Mouse (Mus musculus) embryo, embryonic 11.5 days (tissue): Measurements from ENCODE around the gene Phpt1.
"Not testable (repeated sequence)": the region's sequence is repeated elsewhere in the genome, so short reads cannot be mapped to it uniquely, and the experiment has no call there.

Experiments
- DNase-seq: peaks from one replicate; pipeline ENCODE4 v3.0.0-alpha.2; 2012; ENCODE audit warnings: low read depth, low spot score

The Phpt1 gene

DNA sequence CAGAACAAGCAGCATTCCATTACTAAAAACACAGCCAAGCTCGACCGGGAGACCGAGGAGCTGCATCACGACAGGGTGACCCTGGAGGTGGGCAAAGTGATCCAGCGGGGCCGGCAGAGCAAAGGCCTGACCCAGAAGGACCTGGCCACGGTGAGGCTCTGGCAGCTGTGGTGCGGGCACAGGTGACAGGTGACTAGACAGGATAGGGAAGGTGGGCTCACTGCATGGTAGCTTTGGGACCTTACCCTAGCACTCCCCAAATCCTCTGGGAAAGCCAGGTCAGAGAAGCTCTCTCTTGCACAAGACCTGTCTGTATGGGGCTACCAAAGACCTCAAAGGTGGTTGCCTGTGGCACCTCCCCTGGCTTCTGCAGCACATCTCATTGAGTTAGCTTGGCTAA, 14.5 kb downstream of the Phpt1 start:
- DNase-seq = no peak

DNA sequence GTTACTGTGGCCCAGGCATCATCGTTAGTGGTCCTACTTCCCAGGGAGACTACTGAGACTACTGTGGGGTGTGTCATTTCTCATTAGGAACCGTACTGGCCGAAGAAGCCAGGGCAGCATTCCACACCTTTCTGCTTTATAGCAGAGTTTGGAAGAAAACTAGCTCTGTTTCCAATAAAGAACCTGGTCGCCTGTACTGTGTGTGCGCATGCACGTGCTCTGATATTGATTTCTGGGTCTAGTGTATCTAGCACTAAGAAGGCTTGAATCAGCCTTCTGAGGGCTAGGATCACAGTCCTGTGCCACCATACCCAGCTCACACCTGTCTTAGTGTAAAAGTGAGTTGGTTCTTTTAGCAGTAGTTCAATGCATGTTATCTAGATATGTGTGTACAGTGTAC, 16.2 kb downstream of the Phpt1 start:
- no peak for DNase-seq

DNA sequence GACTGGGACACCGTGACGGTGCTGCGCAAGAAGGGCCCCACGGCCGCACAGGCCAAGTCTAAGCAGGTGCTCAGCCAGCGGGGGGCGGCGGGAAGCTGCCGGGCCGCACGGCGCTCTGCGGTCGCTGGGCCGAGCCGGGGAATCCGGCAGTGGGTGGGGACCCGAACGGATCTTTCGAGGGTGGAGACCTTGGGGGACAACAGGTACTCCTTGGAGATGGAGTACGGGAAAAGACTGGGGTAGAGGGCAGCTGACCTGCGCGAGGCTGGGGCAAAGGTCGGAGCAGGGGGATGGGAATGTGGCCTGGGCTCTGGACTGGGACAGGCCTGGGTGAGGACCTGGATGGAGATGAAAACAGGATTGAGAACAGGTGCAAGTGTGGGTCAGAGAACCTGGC, 17.1 kb downstream of the Phpt1 start:
- no peak for DNase-seq

DNA sequence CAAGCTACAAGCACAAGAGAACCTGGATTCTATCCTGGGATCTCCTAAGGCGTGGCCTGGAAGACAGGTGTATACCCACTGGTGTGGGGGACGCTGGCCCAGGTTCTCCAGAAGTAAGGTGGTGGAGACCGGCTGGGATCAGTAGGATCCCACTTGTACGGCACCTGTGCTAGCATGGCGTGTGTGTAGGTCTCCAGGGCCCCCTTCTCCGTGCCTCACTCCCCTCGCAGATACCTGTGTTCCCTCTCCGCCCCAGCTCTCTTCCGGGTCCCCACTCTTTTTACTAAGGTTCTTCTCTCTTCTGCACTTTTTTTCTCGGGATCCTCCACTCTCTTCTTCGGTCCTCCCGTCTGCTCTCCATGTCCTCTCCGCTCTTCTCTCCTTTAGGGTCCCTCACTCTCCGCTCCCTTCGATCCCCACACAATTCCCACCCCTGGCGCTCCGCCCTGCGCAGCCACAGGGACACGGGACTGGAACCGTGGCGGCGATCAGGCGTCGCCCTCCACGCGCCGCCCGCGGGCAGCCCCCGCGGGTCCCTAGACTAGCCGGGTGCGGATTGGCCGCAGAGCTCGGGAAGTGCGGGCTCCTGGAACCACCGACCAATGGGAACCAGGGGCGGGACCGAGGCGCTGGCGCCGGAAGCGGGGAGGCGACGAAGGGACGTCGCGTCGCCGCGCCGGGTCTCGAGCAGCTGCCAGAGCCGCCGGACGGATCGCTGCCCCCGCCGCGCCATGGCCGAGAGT, 17.6 kb downstream of the Phpt1 start, which contains the start of gene Edf1:
Gene Edf1 (plus strand): TSS at position 627 of the 743 bp plus-strand sequence.
- DNase-seq = peak; percentile 79

DNA sequence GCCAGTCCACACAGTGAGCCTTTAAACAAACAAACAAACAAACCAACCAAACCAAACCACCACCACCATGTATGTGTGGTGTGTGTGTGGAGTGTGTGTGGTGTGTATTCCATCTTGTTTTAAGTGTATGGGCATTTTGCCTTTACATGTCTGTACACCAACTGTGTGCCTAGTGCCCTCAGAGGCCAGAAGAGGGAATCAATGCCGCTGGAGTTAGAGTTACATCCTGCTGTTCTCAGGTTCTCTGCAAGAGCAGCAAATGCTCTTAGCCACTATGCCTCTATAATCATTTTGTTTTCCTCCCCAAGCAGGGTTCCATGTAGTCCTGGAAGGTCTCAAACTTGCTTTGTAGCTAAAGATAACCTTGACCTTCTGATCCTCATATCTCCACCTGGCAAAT, 18.7 kb downstream of the Phpt1 start:
- DNase-seq = no peak

DNA sequence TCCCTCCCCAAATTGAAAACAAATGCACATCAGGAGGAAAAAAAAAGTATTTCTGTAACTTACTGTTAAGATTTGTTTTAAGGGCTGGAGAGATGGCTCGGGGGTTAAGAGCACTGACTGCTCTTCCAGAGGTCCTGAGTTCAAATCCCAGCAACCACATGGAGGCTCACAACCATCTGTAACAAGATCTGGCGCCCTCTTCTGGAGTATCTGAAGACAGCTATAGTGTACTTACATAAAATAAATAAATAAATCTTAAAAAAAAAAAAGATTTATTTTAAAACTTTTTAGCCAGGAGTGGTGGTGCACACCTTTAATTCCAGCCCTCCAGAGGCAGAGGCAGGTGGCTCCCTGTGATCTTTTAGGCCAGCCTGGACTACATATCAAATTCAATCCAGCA, 19.5 kb downstream of the Phpt1 start:
- DNase-seq = not testable (repeated sequence)

DNA sequence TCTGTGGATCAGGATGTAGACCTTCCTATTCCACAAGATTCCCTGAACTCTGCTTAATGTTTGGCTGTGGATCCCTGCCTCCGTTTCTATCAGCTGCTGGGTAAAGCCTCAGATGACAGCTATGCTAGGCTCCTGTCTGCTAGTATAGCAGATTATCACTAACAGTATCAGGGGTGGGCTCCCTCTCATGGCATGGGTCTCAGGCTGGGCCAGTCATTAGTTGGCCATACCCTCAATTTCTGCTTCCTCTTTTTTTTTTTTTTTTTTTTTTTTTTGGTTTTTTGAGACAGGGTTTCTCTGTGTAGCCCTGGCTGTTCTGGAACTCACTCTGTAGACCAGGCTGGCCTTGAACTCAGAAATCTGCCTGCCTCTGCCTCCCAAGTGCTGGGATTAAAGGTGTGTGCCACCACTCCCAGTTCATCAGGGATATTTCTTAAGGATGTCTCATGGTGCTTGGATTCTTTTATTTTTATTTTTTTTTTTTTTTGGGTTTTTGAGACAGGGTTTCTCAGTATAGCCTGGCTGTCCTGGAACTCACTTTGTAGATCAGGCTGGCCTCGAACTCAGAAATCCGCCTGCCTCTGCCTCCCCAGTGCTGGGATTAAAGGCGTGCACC, 21.7 kb downstream of the Phpt1 start:
- not testable (repeated sequence) for DNase-seq

DNA sequence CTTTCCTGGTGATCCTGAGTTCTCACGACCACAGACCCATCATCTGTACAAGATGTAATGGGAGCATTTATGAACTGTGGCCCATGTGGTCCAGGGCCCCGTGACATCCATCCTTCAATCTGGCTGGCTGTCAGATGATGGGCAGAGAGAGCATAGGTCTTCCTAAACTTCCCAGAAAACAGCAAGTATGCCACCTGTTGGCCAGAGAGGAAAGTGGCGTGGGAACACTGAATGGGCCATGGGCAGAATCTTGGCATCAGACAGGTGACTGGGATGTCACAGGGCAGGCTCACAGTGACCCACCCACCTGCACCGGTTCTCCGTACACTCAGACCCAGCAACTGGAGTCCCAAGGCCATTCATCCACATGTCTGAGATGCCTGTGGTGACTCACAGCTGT, 23.8 kb downstream of the Phpt1 start:
- DNase-seq = no peak

DNA sequence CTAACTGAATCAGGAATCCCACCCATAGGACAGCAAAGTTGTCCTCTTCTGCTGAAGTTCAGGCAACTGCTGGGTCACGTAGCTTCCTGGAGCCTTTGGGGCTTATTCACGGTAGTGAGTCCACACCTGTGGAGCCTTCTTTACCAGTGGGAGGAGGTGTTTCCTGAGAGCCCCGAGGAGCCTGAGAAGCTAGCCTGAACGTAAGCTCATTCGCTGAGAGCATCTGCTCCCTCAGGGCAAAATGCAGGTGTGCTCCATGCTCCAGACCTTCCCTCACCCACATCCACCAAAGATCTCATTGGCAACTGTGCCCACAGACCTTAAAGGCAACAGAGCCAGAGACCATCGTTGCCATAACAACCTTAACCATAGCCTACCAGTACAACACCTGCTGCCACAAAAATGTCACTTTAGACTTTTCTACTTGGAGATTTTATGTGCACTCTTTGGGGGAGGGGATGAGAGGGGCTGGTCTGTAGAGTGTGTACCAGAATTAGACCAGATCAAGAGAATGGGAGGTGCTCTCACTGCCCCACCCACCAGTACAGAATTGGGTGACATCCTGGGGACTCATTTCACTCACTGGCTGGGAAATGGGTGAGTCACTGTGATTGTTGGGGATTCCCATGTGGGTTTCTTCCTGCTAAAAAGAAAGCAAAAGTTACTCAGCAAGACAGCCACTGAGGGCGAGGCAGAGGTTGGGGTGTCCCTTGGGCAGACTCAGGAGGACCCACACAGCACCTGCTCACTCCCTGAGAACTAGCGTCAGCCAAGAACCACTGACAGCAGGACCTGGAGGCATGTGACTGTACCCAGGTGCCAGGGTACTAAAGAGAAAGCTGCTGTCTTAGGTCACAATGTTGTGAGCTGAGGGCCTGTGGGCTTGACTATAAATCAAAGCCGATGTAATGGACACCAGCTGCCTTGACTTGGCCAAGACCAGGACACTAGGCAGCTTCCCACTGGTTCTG, 25.7 kb downstream of the Phpt1 start:
- DNase-seq = no peak

DNA sequence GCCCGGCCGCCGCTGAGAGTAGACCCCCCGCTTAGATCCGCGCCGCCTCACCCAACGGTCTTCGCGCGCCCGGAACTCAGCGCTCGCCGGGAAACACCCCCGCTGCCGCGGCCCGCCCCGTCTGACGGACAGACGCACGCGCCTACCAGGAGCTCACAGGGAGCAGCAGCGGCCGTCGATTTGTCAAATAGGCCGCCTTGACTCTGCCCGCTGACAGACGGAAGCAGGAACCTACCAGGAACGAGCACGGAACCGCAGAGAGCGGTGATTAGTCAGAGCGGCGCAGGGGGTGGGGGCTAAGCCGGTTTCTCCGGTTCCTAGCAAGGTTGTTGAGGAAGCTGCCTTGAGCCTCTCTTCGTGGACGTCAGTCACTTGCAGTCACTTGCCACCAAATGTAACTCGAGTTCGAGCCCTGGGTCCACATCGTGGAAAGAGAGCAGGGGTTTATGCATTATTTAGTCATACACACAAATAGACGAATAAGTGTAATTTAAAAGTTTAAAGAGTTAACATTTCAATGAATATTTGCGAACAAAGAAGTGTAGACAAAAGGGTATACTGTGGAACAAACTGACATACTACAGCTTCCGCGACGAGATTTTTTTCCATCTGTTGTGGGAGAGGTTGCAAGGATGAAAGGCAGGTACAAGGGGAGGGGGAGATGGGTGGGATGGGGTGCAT, 28.1 kb downstream of the Phpt1 start, which contains the start of gene Traf2:
Gene Traf2 (minus strand): TSS at position 130 of the 681 bp plus-strand sequence.
- DNase-seq = peak; percentile 96

DNA sequence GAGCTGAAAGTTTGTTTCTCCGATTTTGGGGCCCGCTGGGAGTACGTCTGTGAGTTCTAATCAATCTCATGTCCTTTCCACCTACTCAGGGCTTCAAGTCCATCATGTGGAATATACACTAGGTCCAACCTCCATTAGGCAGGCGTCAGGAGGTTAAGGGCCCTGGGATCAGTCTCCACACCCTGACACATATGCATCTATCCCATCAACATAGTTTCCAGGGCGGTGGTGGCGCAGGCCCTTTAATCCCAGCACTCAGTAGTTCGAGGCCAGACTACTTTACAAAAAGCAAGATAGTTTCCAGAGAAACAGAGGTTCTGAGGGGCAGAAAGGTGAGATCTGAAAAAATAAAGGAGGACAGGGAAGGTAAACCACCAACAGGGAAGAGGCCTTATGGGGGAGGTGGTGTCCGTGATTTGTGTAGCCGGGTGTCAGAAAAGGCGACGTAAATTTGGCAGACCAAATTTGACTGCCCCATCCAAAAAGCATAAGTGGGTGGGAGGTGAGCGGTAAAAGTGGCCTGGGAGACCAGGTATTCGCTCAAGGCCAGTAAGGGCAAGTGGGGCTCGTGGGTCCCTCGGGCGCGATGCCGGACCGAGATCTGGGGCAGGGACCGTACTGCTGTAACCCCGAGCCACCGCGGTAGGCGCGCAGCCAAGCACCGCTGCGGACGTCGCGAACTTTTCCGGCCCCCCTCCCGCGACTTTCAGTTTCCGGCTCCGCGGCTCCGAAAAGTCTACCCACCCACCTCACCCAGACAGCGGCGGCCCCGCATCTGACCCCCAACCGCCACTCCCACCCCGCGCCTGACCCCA, 28.8 kb downstream of the Phpt1 start:
- no peak for DNase-seq

DNA sequence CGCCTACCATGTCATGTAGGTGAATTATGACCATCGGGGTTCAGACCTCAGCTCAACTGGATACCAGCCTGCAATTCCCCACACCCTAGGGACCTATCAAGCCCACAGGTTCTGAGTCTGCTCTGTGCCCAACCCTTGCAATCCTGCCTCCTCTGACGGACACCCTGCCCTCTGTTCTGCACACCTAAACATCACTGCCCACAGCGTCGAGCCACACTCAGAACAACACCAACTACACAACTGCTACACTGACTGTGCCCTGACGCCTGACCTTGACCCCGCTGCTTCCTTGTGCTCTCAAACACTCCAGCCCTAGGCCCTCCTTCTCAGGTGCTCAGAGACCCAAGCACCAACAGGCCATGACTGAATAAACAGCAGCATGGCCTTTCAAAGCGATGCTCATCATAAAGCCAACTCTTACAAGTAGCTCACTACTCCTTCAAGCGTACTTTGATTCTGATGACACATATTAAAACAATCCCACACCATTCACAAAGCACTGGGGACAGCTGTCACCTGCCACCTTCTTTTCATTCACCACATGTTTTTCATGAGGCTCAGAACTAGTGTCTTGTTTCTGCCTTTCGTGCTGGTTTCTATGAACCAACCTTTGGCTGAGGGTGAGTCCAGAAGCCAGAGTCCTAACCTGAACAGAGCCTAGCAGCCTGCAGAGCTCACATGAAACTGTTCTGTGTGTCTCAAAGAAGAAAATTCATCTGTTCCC, 33.2 kb downstream of the Phpt1 start:
- DNase-seq = no peak

DNA sequence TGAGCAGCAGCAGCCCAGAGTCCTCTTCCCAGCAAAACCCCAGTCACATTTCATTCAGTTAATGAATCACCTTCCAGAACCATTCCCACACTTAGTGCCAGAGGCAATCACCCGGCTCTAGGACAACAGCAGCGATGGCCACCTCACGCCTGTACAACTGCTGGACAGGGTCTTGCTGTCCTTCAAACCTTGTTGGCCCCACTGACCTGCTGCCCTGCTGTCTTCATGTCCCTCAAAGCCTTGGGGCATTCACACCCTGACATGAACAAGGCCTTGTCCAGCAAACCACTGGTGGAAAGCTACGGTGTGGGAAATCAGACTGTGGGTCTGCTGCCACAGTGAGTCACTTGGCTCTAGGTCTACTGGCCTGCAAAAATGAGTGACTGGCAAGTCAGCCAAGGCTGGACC, 34.5 kb downstream of the Phpt1 start:
- no peak for DNase-seq

DNA sequence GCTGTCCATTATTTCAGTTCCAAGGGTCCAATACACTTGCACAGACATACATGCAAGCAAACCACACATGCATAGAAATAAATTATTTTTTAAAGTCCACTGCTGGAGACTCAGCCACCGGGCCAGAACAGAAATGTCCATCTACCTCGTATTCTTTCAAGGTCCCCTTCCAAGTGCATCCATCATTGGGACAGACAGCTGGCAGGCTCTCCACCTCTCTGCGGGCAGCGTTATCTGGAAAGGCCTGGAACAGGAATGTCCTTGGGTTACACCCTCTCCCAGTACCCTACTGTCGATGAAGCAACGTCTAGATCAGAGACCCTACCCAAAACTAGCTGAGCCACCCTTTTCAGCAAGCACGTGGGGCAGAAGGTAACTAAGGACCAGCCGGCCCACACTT, 38.5 kb downstream of the Phpt1 start:
- no peak for DNase-seq

DNA sequence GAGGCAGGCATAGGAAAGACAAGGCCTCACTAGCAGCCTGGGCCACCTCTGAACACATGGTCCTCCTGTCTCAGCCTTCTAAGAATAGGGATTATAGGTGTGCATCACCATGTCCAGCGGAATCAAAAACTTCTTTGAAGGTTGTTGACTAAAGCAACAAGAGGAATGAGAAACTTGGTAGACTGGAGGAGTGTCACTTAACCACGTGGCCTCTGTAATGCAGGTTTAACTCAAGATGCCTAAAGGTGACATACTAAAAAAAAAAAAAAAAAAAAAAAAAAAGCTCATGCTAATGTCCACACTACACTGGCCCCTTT, 40.2 kb downstream of the Phpt1 start:
- no peak for DNase-seq

DNA sequence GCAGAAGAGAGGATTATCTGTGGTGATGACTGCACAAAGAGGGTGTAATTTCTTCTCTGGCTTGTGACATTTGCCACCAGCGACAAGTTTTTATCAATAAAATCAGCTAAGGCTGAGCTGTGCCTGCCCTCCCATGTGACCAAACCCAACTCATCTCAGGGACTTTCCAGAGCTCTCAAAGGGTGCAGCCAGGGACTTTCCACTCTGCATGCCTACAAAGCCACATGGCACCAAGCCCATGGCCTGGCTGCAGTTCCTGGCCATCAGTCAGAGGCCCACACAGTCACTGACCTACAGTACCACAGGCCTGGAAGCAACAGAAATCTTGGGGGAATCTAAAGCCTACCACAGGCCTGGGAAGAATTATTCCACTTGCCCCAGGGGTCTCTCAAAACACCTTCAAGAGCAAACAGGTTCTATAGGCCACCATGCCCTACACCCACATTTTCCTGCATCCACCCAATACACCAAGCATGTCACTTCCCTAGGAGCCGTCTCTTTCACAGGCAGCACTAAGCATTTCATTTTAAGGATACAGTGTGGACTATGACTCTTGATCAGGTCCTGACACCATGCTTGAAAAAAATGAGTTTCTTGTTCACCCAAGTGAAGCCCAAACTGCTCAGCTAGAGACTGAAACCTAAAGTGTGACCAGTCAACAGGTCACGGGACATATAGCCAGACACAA, 40.7 kb downstream of the Phpt1 start:
- DNase-seq = no peak

DNA sequence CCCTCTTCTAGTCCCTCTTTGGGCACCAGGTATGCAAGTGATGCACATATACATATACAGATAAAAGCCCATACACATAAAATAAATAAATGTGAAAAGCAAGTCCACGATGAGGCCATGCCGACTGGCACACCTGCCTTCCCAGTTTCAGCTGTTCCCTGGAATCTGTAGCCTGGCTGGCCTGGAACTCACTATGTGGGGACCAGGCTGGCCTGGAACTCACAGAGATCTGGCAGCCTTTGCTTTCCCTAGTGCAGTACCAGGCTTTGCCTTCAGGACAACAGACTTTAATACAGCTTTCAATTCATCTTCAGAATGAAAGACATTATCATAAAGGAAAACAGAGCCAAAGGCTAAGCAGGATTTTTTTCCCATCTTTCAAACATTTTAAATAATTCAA, 41.3 kb downstream of the Phpt1 start:
- no peak for DNase-seq

DNA sequence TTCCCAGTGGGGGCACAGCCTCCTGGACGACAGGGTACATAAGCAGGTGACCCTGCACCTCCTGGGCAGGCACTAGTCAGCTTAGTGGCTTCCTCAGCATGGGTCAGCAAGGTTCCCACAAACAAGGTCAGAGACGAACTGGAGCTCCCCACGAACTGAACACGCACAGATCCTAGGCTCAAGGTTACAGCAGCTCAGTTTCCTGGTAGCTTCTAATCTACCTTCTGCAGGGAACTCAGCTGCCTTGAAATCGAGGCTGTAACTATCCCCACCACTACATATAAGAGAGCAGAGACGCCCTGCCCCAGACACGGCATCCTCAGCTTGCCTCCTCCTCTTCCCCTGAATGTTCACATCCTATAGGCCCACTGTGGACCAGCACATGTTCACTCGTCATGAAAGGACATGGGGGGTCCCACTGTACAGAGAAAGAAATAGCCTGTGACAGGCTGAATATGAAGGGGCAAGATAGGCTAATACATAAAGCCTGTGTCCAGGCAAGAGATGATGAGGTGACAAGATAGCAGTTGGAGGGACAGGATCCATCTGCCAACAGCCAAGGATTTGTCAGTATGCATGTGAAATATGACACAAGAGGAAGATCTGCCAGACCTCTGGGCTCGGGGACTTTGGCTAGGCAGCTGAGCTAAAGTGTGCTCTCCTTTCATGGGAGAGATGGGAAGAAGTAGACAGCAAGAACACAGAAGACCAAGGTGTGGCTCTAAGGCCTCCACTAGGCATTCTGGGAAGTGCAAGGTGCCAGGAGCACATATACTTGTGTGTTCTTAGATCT, 48.3 kb downstream of the Phpt1 start:
- DNase-seq = no peak
